Mouse (Mus musculus): ENCODE measurements around the gene Fgd5.
"Not testable (repeated sequence)": the region's sequence is repeated elsewhere in the genome, so short reads cannot be mapped to it uniquely, and the experiment has no call there.

The Fgd5 gene

DNA sequence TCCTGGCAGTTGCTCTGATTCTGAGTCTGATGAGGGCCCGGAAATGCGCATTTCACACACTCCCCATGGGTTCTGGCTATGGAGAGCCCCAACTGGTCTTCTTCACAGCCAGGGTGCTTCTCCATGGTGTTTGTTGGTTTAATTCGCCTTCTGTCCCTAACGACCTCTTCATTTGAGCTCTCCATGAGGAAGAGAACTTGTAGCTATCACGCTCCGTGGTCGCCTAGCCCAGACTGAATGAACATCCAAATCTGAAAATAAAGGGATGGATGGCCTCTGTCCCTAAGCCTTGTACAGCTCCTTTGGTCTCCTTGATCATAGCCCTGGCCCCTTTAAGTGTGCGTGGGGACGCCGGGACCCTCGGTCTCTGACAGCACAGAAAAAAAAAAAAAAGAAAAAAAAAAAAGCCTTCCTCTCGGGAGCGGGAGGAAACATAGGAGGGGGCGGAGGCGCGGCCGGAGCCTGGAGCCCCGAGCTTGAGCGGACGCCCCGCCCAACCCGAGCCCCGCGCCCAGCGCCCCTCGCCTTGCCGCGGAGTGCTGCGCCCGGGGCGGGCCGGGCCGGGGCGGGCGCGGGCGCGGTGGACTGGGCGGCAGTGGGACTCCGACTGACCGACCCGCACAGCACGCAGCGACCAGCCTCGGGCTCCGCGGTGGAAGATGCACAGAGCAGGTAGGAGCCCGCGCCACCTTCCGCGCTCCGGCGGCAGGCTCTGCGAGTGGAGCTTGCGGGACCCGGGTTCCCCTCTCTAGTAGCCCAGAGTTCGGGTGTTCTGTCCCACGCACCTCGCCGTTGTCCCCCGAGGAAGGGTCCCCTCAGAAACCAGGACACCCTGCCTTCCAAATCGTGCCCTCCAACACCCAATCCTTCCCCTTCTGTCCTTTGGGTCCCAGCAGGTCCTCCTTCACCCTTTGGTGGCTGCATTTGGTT, at the start of gene Fgd5:
Gene Fgd5, plus strand, starts transcription at position 508 of the 930 bp plus-strand sequence.
- no peak for DNase-seq (ENCODE audit: low read depth, low spot score)

DNA sequence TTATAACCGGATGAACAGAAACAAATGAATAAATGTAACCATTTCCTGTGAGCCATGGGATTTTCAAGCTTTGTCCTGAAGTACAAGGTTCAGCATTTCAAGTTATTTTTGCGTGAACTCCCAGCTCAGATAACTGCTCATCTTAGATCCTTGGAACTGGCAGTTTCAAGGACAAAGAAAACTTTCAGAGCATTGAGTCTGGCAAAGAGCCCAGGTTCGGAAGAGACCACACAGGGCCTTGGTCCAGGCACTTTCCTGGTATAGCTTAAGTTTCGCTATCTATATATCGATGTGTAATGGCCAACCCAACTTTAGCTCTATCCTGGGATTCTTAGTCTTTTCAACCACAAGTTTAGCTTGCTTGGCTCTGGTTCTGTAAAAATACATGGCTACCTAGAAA, 47.4 kb upstream of the Fgd5 start:
- DNase-seq (ENCODE audit: low read depth, low spot score), result no peak

DNA sequence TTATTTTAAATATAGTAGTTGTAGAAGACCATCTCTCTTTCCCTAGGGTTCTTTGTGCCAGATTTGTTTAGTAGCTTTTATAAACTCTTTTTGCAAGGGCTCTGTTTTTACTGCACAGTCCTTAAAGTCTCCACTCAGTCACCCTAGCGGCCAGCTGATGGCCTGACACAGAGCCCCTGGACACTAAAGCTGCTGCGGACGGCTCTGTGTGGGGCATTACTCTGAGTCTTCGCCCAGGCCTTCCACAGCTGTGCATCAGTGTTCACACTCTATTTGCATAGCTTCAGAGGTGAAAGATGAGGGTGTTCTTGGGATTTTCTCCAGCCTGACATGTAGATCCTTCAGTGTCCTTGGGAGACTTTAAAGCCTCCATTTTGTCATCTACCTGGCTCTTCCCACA, 40.2 kb upstream of the Fgd5 start:
- DNase-seq (ENCODE audit: low read depth, low spot score), result no peak

DNA sequence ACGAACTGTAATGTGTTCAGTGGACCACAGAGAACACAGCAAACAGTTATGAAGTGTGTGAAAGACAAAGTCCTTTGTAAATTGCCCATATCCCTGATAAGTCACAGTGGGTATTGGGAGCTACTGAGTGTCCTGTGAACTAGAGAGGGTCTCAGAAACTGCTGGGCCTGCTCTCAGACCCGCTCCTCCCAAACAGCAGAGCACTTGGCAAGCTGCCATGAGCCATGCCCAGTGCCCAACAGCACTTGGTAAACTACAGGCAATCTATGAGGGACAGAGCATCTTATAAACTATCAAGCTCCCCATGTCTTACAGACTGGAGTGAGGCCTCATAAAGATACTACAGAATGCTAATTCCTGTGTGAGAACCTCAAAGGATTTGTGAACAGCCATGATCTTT, 30.3 kb upstream of the Fgd5 start:
- DNase-seq (ENCODE audit: low read depth, low spot score), result no peak

DNA sequence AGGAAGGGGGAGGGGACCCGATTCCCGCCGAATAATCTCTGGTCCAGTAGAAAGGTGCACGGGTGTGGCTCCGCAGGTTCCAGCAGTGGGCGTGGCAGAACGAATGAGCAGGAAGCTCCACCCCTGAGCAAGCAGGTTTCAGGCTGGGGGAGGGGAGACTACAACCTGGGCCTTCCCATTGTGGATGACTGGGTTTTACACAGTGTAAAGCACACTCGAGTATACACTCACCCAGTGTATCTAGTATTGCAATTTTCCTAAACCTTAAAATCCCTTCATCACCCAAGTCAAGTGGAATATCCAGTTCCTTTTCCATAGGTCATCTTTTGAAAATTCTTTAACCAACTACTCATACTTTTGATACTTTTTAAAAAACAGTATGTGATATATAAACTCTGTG, 20.7 kb upstream of the Fgd5 start:
- DNase-seq (ENCODE audit: low read depth, low spot score), result not testable (repeated sequence)

DNA sequence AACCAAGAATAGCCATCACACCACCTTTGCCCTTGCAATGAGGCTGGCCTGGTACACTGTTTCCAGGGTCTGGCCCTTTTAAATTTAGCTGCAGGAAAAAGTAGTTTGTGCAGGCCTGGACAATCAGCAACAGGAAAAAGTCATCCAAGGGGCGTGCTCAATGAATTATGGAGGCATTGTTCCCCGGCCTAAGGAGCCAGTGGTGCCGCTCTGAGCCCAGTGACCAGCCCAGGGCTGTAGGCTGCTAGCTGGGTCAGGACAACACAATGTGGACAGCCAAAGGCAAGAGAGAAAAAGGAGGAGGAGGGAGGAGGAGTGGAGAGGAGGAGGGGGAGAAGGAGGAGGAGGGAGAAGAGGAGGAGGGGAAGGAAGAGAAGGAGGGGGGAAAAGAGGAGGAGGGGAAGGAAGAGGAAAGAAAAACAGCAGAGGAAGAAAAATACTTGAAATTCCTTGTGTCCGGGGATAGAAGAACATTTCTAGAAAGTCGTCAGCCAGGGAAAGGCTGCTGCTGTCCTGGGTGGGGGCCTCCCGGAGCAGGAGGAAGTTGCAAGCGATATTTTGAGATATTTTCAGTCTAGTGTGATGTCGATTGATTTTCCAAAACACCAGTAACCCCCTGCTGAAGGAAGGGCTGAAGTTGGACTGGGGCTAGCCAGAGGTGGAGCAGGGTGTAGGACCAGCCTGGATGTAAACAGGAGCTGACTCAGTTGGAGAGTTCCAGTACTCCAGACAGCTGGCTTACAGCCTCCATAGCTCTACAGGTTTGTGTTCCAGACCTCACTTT, 18.5 kb upstream of the Fgd5 start:
- DNase-seq (ENCODE audit: low read depth, low spot score), result no peak

DNA sequence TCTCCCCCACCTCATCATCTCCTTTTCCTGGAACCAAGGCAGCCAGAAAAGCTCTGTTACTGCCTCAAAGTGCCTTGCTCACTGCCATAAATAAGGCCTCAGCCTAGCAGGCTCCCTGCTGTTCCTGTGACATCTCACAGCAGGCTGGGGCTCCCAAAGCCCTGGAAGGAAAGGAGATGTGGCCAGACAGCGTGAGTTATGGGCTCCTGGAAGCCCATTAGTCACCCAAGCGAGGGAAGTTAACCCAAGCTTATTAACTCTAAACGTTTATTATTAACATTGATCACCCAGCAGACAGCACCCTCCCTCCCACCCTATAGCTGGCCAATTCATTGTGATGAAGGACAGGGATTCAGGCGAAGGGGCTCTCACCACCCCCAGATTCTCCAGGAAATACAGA, 15.2 kb upstream of the Fgd5 start:
- no peak for DNase-seq (ENCODE audit: low read depth, low spot score)

DNA sequence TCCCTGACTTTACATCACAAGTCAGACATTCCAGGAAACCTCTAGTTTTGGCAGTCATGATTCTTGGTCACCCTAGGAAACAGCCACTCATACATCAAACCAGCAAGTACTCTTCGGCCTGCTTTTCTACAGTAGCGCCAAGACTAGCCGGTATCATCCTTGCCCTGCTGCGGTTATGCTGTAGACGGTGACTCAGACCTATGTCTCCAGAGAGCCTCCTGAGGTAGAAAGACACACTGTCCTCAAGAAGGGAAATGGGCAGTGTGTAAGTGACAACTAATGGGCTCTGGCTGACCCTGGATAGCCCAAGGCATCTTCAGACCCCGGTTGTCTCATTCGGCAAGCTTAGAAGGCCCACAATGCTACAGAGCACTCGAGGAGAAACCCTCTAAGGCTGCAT, 13.6 kb upstream of the Fgd5 start:
- DNase-seq (ENCODE audit: low read depth, low spot score), result no peak

DNA sequence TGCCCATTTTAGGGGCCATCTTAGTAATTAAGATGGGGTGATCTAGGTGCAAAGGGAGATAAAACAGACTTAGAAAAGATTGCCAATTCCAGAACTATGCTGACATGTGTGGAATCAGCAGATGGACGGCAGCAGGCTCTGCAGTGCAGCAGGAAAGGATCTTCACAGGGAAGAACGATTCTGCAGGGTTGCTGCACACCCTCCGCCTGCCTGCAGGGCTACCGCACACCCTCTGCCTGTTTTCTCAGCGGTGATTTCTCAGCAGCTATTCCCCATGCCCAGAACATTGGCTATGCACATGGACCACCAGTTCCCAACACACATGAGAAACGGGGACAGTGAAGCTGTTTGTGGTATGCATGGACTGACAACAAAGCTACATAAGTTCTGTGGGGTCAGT, 12.7 kb upstream of the Fgd5 start:
- DNase-seq (ENCODE audit: low read depth, low spot score), result no peak

DNA sequence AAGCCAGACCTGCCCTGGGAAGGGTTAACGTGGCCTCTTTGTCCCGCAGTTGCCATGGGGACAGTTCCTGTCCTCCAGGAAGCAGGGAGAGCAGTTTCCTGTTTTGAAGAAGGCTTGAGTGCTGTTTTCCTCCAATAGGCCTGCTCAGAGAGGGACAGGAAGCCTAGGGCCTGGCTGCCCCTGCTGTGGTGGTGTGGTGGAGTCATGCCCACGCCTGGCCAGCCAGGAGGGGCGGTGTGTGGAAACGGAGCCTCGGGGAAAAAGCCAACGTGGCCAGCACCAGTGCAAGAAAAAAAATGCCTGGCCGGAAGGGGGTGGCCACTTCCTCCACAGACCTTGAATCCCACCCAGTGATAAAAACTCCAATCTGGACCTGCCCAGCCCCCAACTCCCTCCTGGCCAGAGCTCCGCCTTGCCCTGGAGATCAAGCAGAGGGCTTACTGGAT, 6.5 kb upstream of the Fgd5 start:
- no peak for DNase-seq (ENCODE audit: low read depth, low spot score)

DNA sequence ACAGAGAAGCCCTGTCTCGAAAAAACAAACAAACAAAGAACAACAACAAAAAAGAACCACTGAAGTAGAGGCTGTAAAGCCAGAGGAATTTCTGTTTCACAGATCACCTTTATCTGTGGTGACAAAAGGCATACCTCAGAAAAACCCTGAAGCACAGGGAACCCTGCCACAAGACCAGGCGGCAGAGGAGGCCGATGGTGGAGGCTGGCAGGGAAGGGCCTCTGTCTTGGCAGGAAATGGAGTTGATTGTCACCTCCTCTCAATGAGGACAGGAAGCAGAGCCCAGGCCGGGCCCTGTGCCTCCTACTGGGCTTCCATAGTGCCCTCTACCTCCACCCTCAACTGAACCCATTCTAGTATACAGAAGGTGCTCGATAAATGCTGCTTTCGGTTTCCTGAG, 4.7 kb upstream of the Fgd5 start:
- no peak for DNase-seq (ENCODE audit: low read depth, low spot score)

DNA sequence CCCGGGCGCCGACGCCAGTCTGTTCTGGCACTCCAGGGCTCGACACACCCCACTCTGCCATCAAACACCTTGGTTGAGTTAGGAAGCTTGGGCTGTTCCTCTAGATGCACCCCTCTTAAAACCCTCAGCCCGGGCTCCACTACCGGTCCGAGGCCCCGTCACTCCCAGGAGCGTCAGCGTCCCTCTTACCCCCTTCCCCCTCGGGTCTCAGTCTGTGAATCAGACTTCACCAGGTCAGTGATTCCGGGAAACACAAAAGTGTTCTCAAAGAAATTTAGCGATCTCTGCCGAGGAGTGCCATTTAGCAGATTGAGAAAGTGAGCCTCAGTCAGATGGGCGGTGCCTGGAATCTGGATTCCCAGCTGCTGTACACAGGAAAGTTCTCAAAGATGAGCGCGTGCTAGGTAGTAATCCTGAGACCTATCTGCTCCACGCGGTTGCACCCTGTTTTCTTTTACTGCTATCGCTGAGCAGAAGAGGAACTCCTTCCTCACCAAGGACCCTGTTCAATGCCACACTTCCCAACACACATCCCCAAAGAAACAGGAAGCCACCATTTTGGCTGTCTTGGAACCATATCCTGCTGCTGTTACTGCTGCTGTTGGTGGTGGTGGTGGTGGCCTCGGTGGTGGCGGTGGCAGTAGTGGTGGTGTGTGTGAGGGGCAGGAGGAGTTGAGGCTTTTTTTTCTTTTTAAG, 771 bp downstream of the Fgd5 start:
- DNase-seq (ENCODE audit: low read depth, low spot score), result no peak

DNA sequence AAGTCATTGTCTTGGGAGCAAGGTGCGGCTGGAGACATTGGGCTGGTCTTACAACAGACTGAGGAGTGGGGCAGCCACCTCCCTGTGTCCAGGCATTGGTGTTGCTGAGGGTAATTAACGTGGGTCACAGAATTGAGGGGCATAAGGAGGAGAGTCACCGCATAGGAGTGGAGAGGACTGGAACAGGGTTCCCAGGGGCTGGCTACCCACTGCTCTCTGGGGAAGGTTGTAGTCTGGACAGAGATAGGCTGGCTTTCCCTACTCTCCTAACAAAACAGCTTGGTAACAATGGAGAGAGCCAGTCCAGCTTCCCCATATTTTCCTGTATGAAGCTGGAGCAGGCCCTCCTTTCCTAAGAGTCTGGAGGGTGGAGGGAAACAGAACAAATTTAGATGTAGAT, 1.3 kb downstream of the Fgd5 start:
- no peak for DNase-seq (ENCODE audit: low read depth, low spot score)

DNA sequence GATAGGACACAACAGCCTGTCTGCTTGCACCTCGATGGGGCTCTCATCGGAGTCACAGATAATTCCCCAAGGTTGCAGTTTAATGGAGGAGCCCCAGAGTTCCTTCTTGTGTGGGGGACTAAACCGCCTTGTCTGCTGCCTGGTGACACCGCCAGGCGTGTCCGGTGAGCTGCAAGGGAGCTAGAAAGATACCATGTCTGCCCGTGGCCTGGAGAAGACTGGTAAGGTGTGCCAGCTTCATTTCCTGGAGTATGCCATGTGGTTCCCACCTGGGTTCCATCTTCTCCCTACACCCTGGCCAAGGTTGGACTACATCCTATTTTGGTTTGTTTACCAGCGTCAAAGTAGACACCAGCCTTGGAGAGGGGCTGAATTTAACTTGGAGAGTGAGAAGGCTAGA, 11.4 kb downstream of the Fgd5 start:
- DNase-seq (ENCODE audit: low read depth, low spot score), result no peak

DNA sequence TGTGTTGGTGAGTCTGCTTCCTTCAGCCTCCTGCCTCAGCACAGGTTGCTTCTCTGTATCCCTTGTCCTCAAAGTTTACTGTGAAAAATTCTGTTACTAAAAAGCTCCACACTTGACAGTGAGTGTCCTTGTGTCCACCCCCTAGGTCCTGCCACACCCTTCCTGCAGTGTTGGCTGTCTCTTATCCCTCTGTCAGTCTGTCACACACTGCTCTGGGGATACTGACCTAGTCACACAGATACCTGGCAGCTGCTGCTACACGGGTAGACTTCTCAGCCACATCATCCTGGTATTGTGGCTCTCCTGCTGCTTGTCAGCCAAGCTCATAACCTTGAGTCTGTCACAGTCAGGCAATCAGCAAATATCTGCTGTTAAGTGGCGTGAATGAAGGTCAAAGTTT, 14.1 kb downstream of the Fgd5 start:
- no peak for DNase-seq (ENCODE audit: low read depth, low spot score)

DNA sequence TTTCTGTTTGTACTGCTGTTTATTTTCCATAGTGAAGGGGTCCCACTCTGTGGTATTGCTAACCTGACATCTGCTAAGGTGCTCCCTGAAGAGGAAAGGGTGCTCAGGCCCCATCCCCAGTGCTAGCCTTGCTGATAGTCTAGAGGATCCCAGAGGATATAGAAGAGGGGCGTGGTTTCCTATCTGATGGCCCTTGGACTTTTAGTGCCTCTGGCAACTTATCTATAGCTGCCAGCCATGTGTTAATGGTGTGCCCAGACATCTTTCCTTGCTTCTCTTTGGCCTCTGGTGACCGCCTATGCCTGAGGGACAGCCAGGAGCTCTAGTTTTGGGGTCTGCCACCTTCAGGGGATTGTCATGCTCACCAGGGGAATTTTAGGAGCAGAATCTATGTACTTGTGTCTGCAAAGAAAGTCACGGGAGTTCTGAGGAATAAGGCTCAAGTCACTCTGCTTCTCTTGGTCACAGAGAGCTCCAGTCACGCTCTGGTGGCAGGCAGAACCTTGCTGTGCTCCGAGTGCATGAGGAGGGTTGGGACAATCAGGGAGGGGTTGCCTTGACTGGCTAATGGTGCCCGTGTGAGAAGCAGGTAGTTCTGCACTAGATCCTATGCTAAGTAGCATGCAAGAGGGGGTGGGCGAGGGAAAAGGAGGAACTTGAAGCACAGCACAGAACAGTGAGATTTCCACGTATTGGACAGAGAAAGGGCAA, 15.3 kb downstream of the Fgd5 start:
- DNase-seq (ENCODE audit: low read depth, low spot score), result no peak

DNA sequence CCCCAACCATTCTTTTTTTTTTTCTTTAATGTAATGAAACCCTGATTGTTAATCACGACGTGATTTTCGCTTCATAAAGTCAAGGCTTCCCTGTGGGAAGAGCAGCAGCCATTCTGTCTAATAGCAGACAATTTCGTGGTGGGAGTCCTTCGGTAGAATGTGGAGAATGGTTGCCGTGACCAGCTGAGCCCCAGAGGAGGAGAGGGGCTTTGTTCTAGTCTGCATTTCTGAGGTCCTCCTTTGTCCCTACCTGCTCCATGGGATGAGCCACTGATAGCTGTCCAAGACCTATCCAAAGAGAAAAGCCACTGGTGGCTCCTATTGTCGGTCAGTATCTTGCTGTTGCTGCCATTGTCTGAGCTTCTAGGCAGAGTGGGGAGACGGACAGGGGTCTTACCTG, 17.4 kb downstream of the Fgd5 start:
- no peak for DNase-seq (ENCODE audit: low read depth, low spot score)

DNA sequence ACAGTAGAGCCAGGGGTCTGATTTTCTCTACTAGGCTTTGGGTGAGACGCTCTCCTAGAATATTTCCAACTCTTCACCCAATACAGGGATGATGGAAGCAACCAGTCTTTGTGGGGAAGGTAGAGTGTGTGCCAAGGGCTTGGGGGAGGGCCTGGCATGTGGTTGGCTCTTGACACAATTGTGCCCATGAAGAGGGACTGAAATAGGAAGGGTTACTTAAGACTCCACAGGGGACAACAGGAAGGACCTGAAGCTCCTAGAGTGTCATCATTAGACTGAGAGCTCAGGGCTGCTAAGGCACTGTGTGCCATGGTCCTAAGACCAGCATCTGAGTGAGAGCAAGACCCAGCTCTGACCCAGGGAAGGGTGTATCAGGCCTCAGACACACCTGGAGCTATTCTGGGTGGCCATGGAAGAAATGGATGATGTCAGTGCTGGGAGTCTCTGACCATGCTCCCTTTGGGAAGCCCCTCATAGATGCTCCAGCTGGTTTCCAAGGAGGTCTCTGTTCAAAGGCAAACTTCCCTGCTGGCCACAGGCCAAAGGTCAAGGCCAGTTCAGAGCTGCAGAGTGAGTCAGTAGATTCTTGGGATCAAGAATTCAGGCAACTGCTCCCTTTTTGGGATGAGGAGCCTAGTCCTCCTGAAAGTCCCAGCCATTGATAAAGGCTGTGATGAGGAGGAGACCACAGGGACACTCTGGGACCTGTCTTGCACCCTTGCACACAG, 24.0 kb downstream of the Fgd5 start:
- DNase-seq (ENCODE audit: low read depth, low spot score), result no peak

DNA sequence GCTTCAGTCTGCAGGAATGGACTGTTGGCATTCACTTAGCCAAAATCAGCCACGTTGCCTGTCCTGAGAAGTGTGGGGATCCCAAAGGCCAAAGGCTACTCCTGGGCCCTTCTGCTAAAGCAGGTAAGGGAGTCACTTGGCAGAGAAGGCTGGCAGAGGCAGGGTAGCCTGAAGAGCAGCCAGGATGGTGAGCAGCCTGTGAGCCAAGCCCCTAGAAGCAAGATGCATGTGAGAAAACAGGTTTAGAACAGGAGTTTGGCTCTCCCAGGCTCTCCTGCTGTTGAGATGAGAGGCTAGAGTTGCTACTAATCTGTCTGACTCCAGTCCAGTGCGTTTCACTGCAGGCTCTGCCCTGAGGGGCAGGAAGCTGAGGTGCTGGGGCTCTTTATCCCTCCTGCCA, 25.0 kb downstream of the Fgd5 start:
- DNase-seq (ENCODE audit: low read depth, low spot score), result no peak

DNA sequence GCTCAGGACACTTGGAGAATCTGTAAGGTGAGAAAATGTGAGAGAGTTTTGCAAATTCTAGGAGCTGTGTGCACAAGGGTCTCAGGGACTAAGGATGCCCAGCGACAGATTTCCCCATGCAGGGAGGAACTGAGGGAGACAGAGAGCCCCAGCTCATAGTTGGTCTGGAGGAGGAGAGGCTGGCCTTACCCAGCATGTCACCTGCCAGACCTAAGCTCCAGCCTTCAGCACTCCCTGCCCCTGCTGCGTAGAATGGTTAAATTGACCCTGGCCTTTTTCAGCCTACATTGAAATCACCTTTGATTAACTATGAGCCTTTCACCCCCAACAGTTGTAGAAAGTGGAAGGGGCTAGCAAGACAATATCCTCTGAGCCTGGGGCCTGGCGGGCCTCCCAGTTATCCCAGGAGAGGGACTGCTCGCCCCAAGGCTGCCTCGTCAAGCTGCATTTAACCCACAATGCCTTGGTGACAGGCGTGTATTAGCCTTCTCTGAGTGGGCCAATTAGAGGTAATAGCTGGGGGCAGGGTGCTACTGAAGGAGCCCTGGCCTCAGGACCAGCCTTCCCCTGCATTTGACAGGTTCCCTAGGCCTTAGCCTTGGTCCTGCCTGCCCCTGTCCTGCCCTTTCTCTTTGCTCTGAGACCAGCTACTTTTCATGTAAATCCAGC, 25.6 kb downstream of the Fgd5 start:
- no peak for DNase-seq (ENCODE audit: low read depth, low spot score)
